Mouse (Mus musculus) erythroblast, embryonic 14.5 days (primary cell): ENCODE measurements around the gene Gabarapl2.

Experiments used
- GATA1 ChIP-seq: IDR thresholded peaks from 2 replicates; pipeline ENCODE4 v1.6.1; 2012; ENCODE audit warnings: low read length, inconsistent platforms, mixed read lengths
- TAL1 ChIP-seq: IDR thresholded peaks from 3 replicates; pipeline ENCODE4 v1.6.1; 2012; ENCODE audit warnings: low read length, inconsistent platforms, mixed read lengths

- TF ChIP-seq GATA1 (no peak), TAL1 (no peak)
Observed at GRCm38 (mm10) chr8:111937184-111937583, 3.3 kb upstream of the Gabarapl2 start.
